Mouse (Mus musculus) kidney, embryonic 14.5 days (tissue): ENCODE measurements around the gene Apol7b. TPM values are rescaled to one million over a fixed set of nuclear protein-coding genes. Genes with fewer than 3 reads are reported as not detected.
"Not testable (repeated sequence)": the region's sequence is repeated elsewhere in the genome, so short reads cannot be mapped to it uniquely, and the experiment has no call there.

Experiments used
- ATAC-seq: fragments of 200-750 bp; cut with Nextera tagmentation; 2 replicates; pipeline ENCODE4 v1.8.0; 2017; ENCODE audit warnings: moderate number of reproducible peaks, mild to moderate bottlenecking, moderate TSS enrichment, moderate library complexity; ENCODE audit not compliant: low FRiP score, low TSS enrichment
- H3K27ac ChIP-seq: fragments of 300-500 bp; sonication (generic); 2 replicates; pipeline ENCODE4 v1.5.1; 2014; ENCODE audit warnings: low read depth, mild to moderate bottlenecking, low read length, moderate library complexity, mixed read lengths
- H3K27me3 ChIP-seq: fragments of 300-500 bp; sonication (generic); 2 replicates; pipeline ENCODE4 v1.6.1; 2014; ENCODE audit warnings: mild to moderate bottlenecking, low read length; ENCODE audit not compliant: control insufficient read depth, insufficient read depth
- H3K36me3 ChIP-seq: fragments of 300-500 bp; sonication (generic); 2 replicates; pipeline ENCODE4 v1.6.1; 2014; ENCODE audit warnings: low read length, mixed read lengths; ENCODE audit not compliant: control insufficient read depth, insufficient read depth
- H3K4me1 ChIP-seq: fragments of 300-500 bp; sonication (generic); 2 replicates; pipeline ENCODE4 v1.6.1; 2014; ENCODE audit warnings: low read length, mixed read lengths; ENCODE audit not compliant: control insufficient read depth, insufficient read depth
- H3K4me2 ChIP-seq: fragments of 300-500 bp; sonication (generic); replicated peaks from 2 replicates; pipeline ENCODE4 v1.6.1; 2014; ENCODE audit warnings: low read depth, mild to moderate bottlenecking, low read length
- H3K4me3 ChIP-seq: fragments of 300-500 bp; sonication (generic); 2 replicates; pipeline ENCODE4 v1.5.1; 2014; ENCODE audit warnings: mild to moderate bottlenecking, low read length
- H3K9ac ChIP-seq: fragments of 300-500 bp; sonication (generic); 2 replicates; pipeline ENCODE4 v1.6.1; 2014; ENCODE audit warnings: low read depth, mild to moderate bottlenecking, low read length, moderate library complexity
- H3K9me3 ChIP-seq: fragments of 300-500 bp; sonication (generic); 2 replicates; pipeline ENCODE4 v1.6.1; 2016; ENCODE audit warnings: low read length; ENCODE audit not compliant: control insufficient read depth
- WGBS: fragments of 180-500 bp; shearing (Covaris S2); extraction: QIAGEN DNeasy Blood & Tissue Kit; methylation state at CpG from one replicate; pipeline ENCODE4 v1.1.7; 2014; 5-methylcytosine and 5-hydroxymethylcytosine counted together
- polyA plus RNA-seq: library from polyadenylated mRNA; unstranded; fragments of >200 nt; fragmentation: Nextera tagmentation; extraction: Ambion mirVana; gene quantifications from 2 replicates; pipeline ENCODE4 v1.2.1, GENCODE M21; 2014

The Apol7b gene
- polyA plus RNA-seq, 1 experiment from 2014 or later = not detected

DNA sequence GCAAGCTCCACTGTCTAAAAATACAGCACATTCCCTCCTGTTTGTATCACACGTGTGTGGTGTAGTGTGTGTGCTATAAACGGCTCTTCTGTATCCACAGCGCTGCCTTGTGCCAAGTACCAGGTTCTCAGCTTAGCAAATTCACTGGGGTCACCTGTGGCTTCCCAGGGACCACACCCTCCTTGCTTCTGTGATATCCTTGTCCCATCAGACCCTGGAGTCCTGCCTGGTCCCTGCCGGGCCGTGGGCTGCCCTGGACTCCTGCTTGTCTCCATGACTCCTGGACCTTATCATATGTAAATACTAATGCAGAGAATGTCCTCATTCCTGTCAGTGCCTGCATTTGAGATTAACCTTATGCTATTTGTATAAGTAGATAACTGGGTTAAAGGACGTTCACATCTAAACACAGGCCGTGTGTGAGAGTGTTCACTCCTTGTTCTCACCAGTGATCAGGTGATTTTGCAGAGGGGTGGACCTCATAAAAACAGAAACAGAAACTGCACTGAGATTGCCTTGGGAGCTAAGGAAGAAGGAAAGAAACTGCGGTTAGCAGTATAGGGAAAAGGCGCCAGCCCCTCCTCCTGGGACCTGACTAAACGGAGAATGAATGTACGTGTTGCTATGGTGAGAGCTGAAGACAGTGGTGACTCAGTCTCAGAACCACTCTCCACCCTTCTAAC, 49.7 kb downstream of the Apol7b start:
- 78% methylated on average over 11 of the region's 11 CpGs for WGBS
- H3K4me3 ChIP-seq = not testable (repeated sequence)

DNA sequence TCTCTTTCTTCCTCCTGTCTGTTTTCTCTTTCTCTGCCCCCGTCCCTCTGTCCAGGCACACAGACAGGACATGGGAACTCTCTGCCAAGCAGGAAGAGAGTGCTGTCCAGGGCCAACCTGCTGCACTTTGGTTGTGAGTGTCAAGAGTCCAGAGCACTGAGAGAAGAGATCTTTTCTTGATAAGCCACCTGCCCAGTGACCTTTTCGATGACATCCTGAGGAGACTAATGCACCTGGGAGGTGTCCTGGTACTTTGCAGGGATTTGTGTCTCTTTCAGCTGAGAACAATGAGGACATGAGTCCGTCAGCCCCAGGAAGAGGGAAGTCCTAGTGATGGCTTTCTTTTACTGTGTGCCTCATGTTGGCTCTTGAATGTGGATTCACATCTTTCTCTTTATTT, 53.5 kb downstream of the Apol7b start:
- H3K4me2 ChIP-seq, H3K27me3 ChIP-seq, H3K9me3 ChIP-seq, H3K9ac ChIP-seq, H3K4me1 ChIP-seq, H3K36me3 ChIP-seq, H3K4me3 ChIP-seq, H3K27ac ChIP-seq, ATAC-seq: not testable (repeated sequence)
- 64% methylated on average over 3 of the region's 3 CpGs for WGBS

More for the DNA sequence above, 49.7 kb downstream of the Apol7b start:
- not testable (repeated sequence) for ATAC-seq, H3K4me2 ChIP-seq, H3K4me1 ChIP-seq, H3K9ac ChIP-seq, H3K27ac ChIP-seq, H3K9me3 ChIP-seq, H3K36me3 ChIP-seq, H3K27me3 ChIP-seq

DNA sequence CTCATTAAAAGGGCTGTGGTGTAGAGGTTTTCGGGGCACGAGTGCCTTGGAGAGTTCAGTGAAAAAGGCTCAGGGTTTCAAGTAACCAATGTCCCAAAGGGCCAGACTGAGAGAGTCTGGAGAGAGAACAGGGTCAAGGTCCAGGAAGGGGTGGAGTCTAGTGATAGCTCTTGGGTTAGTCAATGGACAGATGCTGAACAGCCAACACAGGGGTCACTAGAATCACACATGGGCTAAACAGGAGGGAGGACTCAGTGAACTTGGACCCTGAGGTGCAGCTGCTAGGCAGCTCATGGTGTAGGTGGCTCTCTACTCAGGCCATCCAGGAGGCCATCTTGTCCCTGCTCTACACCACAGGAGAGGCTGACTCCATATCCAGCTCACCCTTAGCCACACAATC, 59.8 kb downstream of the Apol7b start:
- H3K27ac ChIP-seq = no peak overlapping the region
- no peaks in the 10 kb centered on the region for H3K9me3 ChIP-seq
- no peaks in the 10 kb centered on the region for H3K27me3 ChIP-seq
- 78% methylated on average over 2 of the region's 2 CpGs for WGBS
- no peak overlapping the region for H3K9ac ChIP-seq
- no peaks in the 10 kb centered on the region for H3K4me1 ChIP-seq
- no peak overlapping the region for H3K4me3 ChIP-seq
- H3K4me2 ChIP-seq = no peak overlapping the region
- no peak for ATAC-seq
- no peaks in the 10 kb centered on the region for H3K36me3 ChIP-seq

DNA sequence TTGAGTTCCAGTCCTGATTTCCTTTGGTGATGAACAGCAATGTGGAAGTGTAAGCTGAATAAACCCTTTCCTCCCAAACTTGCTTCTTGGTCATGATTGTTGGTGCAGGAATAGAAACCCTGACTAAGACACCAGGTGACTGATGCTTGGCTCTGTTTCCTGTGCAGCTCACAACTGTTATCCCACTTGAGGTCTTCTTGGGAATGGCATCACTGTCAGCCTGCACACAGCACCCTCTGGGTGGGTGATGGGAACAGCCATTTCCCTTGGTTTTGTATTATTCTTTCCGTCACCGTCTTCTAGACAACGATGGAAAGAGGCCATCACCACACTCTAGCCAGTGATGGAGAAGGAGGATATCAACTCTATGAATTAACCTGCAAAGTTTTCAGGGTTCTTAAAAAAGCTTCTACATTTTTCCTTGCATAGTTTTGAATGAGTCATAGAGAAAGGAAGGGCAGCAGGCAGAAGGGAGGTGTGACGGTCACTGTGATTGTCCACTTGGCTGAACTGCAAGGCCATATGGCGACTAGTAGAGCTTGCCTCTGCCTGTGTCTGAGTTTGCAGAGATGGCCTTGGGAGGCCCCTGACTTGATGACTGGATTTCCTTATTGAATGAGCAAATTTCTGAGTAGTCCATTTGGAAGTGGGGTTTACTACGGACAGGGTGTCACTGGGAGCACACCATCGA, 62.8 kb downstream of the Apol7b start:
- Histone ChIP-seq H3K36me3 (no peaks in the 10 kb centered on the region), H3K27ac (no peak overlapping the region), H3K4me1 (no peaks in the 10 kb centered on the region), H3K9ac (no peak overlapping the region), H3K27me3 (no peaks in the 10 kb centered on the region), H3K4me2 (no peak overlapping the region), H3K9me3 (no peaks in the 10 kb centered on the region), H3K4me3 (no peak overlapping the region)
- WGBS = 84% methylated on average over 7 of the region's 7 CpGs
- ATAC-seq = no peak

DNA sequence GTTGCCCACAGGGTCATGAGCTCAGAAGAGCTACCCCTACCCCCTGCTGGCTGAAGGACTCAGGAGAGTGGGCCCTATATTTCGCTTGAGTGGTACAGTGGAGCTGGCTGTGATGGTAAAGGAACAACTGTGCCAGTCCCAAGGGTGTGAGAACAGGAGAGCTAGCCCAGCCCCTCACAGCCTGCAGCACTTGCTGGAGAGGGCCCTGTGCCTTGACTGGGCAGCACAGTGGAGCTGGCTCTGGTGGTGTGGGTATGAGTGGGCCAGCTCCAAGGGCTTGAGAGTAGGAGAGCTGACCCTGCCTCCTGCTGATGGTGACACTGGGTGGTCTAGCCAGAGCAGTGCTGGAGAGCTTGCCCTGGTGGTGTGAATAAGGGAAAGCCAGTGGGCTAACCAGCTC, 64.4 kb downstream of the Apol7b start:
- Histone ChIP-seq H3K4me1 (no peaks in the 10 kb centered on the region), H3K4me2 (no peak overlapping the region), H3K4me3 (no peak overlapping the region), H3K36me3 (no peaks in the 10 kb centered on the region), H3K27ac (no peak overlapping the region), H3K9ac (no peak overlapping the region), H3K27me3 (no peaks in the 10 kb centered on the region), H3K9me3 (no peaks in the 10 kb centered on the region)
- WGBS = 65% methylated on average over 1 of the region's 1 CpGs
- no peak for ATAC-seq

DNA sequence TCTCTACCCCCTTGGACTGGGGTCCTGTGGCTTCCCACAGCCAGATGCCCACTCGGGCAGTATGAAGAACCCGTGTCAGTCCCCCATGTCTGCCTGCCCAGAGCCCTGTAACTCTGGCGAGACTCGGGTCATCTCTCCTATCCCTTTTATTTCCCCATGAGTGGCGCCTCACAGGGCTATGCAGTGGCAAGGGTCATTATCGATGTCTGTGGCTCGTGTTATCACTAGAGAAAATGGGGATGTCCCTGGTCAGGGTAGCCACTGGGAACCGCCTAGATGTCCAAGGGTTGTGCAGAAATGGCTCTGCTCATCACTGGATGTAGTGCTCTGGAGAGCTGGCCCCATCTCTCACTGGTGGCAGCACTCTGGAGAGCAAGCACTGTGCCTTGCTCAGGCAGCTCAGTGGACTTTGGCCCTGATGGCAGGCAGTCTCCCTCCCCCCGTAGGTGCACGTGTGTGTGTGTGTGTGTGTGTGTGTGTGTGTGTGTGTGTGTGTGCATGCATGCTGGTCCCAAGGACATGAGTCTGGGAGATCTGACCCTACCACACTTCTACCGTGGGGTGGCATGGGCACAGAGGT, 64.9 kb downstream of the Apol7b start:
- 79% methylated on average over 11 of the region's 11 CpGs for WGBS

DNA sequence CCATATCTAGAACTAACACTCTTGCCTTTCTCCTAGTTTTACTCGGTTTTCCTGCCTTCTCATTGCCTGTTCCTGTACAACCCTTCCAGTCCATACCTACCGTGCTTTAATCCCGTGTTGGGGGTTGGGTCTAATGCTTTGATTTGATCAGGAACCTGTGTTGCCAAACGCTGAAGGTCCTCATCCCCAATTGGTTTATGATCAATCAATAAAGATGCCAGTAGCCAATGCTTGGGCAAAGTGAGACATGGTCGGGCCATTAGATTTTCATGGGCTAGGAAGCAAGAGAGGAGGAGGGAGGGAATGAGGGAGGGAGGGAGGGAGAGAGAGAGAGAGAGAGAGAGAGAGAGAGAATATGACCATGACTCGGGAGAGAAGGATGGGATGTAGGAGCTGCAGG, 65.8 kb downstream of the Apol7b start:
- WGBS = 79% methylated on average over 6 of the region's 6 CpGs
- Histone ChIP-seq H3K9me3 (no peaks in the 10 kb centered on the region), H3K4me2 (no peak overlapping the region), H3K36me3 (no peaks in the 10 kb centered on the region), H3K27ac (no peak overlapping the region), H3K27me3 (no peaks in the 10 kb centered on the region), H3K4me3 (no peak overlapping the region), H3K4me1 (no peaks in the 10 kb centered on the region), H3K9ac (no peak overlapping the region)
- ATAC-seq = no peak

More for the DNA sequence above, 64.9 kb downstream of the Apol7b start:
- Histone ChIP-seq H3K4me2 (no peak overlapping the region), H3K4me1 (no peaks in the 10 kb centered on the region), H3K9ac (no peak overlapping the region), H3K27ac (no peak overlapping the region), H3K36me3 (no peaks in the 10 kb centered on the region), H3K4me3 (no peak overlapping the region), H3K9me3 (no peaks in the 10 kb centered on the region), H3K27me3 (no peaks in the 10 kb centered on the region)
- ATAC-seq = no peak

DNA sequence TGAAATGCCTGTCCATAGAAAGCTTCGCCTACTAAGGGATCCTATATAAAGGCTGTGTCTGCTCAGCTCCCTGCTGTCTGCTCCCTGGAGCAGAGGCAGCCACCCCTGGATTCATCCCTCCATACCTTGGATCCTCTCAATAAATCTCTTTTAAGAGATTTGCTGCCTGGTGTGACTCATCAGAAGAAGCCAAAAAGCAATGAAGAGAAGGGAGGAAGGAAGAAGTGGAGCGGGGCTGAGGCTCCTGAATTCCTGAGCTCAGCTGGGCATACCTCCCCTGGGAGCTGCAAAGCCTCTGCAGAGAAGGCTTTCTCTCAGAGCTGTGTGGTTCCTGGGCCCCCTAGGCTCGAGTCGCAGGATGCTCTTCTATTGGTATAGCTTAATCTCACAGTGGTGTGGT, 67.4 kb downstream of the Apol7b start:
- Histone ChIP-seq H3K4me1 (no peaks in the 10 kb centered on the region), H3K27me3 (no peaks in the 10 kb centered on the region), H3K9me3 (no peaks in the 10 kb centered on the region), H3K4me2 (no peak overlapping the region), H3K9ac (no peak overlapping the region), H3K36me3 (no peaks in the 10 kb centered on the region), H3K27ac (no peak overlapping the region), H3K4me3 (no peak overlapping the region)
- no peak for ATAC-seq
- 38% methylated on average over 4 of the region's 4 CpGs for WGBS

DNA sequence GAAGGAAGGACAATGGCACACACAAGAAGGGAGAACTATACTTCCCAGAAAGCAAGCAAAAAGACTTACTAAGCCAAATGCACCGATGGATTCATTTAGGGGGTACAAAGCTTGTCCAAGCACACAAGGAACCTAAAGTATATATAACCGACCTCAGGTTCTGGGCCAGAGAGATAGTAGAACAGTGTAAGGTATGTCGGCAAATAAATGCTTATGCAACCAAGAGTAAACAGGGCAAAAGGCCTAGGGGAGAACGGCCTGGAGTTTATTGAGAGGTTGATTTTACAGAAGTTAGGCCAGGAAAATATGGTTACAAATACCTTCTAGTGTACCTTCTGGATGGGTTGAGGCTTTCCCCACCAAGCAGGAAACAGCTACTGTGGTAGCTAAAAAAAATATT, 69.9 kb downstream of the Apol7b start:
- ATAC-seq = no peak
- H3K4me1 ChIP-seq = no peaks in the 10 kb centered on the region
- no peak overlapping the region for H3K4me2 ChIP-seq
- H3K36me3 ChIP-seq = no peaks in the 10 kb centered on the region
- no peak overlapping the region for H3K4me3 ChIP-seq
- no peaks in the 10 kb centered on the region for H3K27me3 ChIP-seq
- H3K9me3 ChIP-seq = no peaks in the 10 kb centered on the region
- 90% methylated on average over 4 of the region's 4 CpGs for WGBS
- H3K27ac ChIP-seq = no peak overlapping the region
- no peak overlapping the region for H3K9ac ChIP-seq
